ENCODE assay signal across 10 mouse cellular contexts in genomic region chr4:53859944-53860343, GRCm38 (mm10). TPM values are rescaled to one million over a fixed set of nuclear protein-coding genes. Genes with fewer than 3 reads are reported as not detected.
A peak's percentile ranks its signal among the peaks of the same experiment; 100 is the strongest.
DNase-seq lines count a peak whose midpoint lies in the region; ATAC-seq and TF ChIP-seq lines count a peak whose summit lies in the region.
"Had no signal": no experiment of that assay in that cellular context is flagged by ENCODE, and none has a peak within 500 bp of the region (broad histone marks: within the 10 kb centered on the region; RNA-seq: fewer than 3 reads in every experiment).

No protein-coding gene starts in this region.

- no peak overlapping the region for H3K27ac ChIP-seq in hindbrain, embryonic 13.5 days
- H3K27ac ChIP-seq in small intestine, adult 2 months (ENCODE audit: insufficient read depth, low read depth, low read length) = no peak overlapping the region
- no peak overlapping the region for H3K27ac ChIP-seq in cerebellum, adult 2 months (ENCODE audit: insufficient read depth, low read length)
- H3K27ac ChIP-seq: layer of hippocampus, adult 2 months had no signal

- 0 out of 2 replicates have a peak, but pooled peaks cover 2% of the 10 kb centered on the region for H3K36me3 ChIP-seq in hindbrain, embryonic 13.5 days
- H3K36me3 ChIP-seq in small intestine, adult 2 months (ENCODE audit: control insufficient read depth, insufficient read depth, low read length) = no peaks in the 10 kb centered on the region

- no peak overlapping the region for H3K4me3 ChIP-seq in hindbrain, embryonic 13.5 days
- 0 out of 2 replicates have a peak overlapping the region, but pooled peaks have one; percentile 11 for H3K4me3 ChIP-seq in small intestine, adult 2 months (ENCODE audit: low read depth, low read length)
- H3K4me3 ChIP-seq in cerebellum, adult 2 months (replicated peaks; ENCODE audit: insufficient read depth, low read depth, low read length) = no peak overlapping the region
- H3K4me3 ChIP-seq: layer of hippocampus, adult 2 months had no signal

- ATAC-seq in hindbrain, embryonic 13.5 days (ENCODE audit: low FRiP score) = no peak

- H3K4me2 ChIP-seq in hindbrain, embryonic 13.5 days = peak overlapping the region; percentile 34; the same call in 1 of the 2 replicates

- no peaks in the 10 kb centered on the region for H3K27me3 ChIP-seq in hindbrain, embryonic 13.5 days
- H3K27me3 ChIP-seq in small intestine, adult 2 months (ENCODE audit: control insufficient read depth, insufficient read depth, low read length) = no peaks in the 10 kb centered on the region
- no peaks in the 10 kb centered on the region for H3K27me3 ChIP-seq in cerebellum, adult 2 months (ENCODE audit: control insufficient read depth, insufficient read depth, low read length)

- peaks cover 3% of the 10 kb centered on the region; the same call in 1 of the 2 replicates for H3K4me1 ChIP-seq in hindbrain, embryonic 13.5 days (replicated peaks)
- H3K4me1 ChIP-seq in small intestine, adult 2 months (ENCODE audit: control insufficient read depth, insufficient read depth, insufficient read length, low read length) = no peaks in the 10 kb centered on the region
- no peaks in the 10 kb centered on the region for H3K4me1 ChIP-seq in cerebellum, adult 2 months (ENCODE audit: control insufficient read depth, insufficient read depth, low read length)

- 27% methylated on average over 18 of the region's 18 CpGs for WGBS in hindbrain, embryonic 13.5 days
- WGBS in small intestine, adult 2 months = 78% methylated on average over 18 of the region's 18 CpGs
- WGBS in cerebellum, adult 2 months = 34% methylated on average over 18 of the region's 18 CpGs

- DNase-seq in embryo, embryonic 10 days (ENCODE audit: low spot score) = peak; percentile 41
- DNase-seq in embryo, embryonic 9.5 days (ENCODE audit: extremely low spot score) = no peak
- peak; percentile 13 for DNase-seq in retina, postnatal 1 day
- no peak for DNase-seq in retina, embryonic 14.5 days (ENCODE audit: low spot score)
- no peak for DNase-seq in frontal cortex, postnatal 10 days (ENCODE audit: low spot score in 2 of 2)
- no peak for DNase-seq in cerebellum, adult 2 months
- DNase-seq: gastrocnemius, postnatal 14 days had no signal

- no peak for TF ChIP-seq POLR2A in small intestine, adult 2 months (IDR thresholded peaks at IDR 0.05; ENCODE audit: low read depth, low read length)
- TF ChIP-seq POLR2A in cerebellum, adult 2 months (IDR thresholded peaks at IDR 0.05; ENCODE audit: borderline replicate concordance, insufficient read depth, low read length) = no peak

- no peaks in the 10 kb centered on the region for H3K9me3 ChIP-seq in hindbrain, embryonic 13.5 days

- peak overlapping the region; percentile 55; the same call in 1 of the 2 replicates for H3K9ac ChIP-seq in hindbrain, embryonic 13.5 days

- no peak for TF ChIP-seq CTCF in small intestine, adult 2 months (IDR thresholded peaks at IDR 0.05; ENCODE audit: extremely low read depth, insufficient read length, insufficient replicate concordance, low read depth, low read length)
- no peak for TF ChIP-seq CTCF in cerebellum, adult 2 months (IDR thresholded peaks at IDR 0.05; ENCODE audit: borderline replicate concordance, insufficient read depth, low read depth, low read length)

RNA-seq across cellular contexts. Expression of gene Tmem38b, which starts 34.1 kb away (rescaled TPM):
- 7.7 and 7.9 TPM in 2 replicates for polyA plus RNA-seq in hindbrain, embryonic 13.5 days (2015; fragmentation: Nextera tagmentation; extraction: Ambion mirVana)
- 0.71 and 0.72 TPM in 2 replicates for polyA plus RNA-seq in small intestine, adult 2 months (2012; rRNA removed)
- 8.5 and 9.2 TPM in 2 replicates for polyA plus RNA-seq in cerebellum, adult 2 months (2012; rRNA removed)

Comparison
In these comparisons a context has a peak if more than half of its experiments do, and no peak if none do; other contexts are left out.
1. DNase-seq: peak in embryo, embryonic 10 days (single experiment) and retina, postnatal 1 day (single experiment); none in embryo, embryonic 9.5 days (single experiment), retina, embryonic 14.5 days (single experiment), frontal cortex, postnatal 10 days (0 of 2) and cerebellum, adult 2 months (0 of 2).